Mouse (Mus musculus) right cerebral cortex, postnatal 10 days (tissue): ENCODE measurements around the gene Rab26.

Source experiments
- DNase-seq, 2 experiments: peaks; one replicate each; pipeline ENCODE4 v3.0.0; 2021; ENCODE audit warnings: low spot score in 2 of 2

Gene Rab26

DNA sequence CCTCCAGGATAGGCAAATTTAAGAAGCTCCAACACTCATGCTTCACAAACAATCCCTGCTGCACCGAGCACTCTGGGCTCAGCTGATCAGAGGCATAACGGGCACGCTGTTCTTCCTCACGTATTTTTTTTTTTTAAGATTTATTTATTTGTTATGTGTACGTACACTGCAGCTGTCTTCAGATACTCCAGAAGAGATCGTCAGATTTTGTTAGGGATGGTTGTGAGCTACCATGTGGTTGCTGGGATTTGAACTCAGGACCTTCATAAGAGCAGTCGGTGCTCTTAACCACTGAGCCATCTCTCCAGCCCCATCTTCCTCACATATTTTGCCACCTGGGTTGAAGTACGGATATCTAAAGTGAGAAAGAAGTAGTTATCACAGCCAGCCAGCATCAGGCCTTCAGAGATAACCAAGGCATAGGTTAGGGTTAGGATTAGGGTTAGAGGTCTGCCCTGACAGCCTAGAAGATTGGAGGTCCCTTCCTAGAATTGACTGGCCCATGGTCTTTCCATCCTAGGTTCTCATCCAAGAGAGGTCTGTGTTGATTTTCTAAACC lies at the start of gene Rab26:
Gene Rab26, minus strand, starts transcription at position 51 of the 559 bp plus-strand sequence.
- DNase-seq, result no peak

DNA sequence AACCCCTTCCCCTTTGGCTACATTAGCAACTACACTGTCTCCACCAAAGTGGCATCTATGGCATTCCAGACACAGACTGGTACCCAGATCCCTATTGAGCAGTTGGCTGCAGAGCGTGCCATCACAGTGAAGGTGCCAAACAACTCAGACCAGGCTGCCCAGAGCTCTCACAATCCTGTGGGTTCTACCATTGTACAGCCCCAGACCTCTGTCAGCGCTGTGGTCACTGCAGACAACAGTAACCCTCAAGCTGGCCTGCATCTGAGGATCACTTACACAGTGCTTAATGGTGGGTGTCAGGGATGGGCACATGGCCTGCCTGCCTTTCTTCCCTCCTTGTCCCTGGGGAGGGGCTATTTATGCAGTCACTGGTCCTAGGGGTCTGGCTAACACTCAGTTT lies 46.3 kb upstream of the Rab26 start:
- no peak for DNase-seq

DNA sequence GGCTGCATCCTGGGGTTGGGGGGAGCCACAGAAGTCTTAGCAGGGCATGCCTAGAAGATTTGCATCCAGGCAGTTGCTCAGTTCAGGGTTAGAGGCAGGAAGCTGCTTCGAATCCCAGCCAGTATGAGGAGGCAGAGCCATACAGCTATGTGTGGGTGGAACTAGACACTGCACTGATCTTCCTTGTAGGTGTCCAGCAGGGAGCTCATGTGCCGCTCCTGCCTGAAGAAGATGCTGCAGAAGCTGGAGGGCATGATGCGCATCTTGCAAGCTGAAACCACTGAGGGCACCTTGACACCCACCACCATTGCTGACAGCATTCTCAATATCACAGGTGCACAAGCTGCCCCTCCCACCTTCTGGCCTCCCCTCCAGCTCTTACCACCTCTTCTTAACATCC lies 45.5 kb upstream of the Rab26 start:
- no peak for DNase-seq

DNA sequence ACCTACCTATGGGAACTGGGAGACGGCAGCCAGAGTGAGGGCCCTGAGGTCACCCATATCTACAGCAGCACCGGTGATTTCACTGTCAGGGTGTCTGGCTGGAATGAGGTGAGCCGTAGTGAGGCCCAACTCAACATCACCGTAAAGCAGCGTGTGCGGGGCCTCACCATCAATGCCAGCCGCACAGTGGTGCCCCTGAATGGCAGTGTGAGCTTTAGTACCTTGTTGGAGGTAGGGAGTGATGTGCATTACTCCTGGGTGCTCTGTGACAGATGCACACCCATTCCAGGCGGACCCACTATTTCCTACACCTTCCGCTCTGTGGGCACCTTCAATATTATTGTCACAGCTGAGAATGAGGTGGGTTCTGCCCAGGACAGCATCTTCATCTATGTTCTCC lies 39.8 kb upstream of the Rab26 start:
- DNase-seq, result no peak

DNA sequence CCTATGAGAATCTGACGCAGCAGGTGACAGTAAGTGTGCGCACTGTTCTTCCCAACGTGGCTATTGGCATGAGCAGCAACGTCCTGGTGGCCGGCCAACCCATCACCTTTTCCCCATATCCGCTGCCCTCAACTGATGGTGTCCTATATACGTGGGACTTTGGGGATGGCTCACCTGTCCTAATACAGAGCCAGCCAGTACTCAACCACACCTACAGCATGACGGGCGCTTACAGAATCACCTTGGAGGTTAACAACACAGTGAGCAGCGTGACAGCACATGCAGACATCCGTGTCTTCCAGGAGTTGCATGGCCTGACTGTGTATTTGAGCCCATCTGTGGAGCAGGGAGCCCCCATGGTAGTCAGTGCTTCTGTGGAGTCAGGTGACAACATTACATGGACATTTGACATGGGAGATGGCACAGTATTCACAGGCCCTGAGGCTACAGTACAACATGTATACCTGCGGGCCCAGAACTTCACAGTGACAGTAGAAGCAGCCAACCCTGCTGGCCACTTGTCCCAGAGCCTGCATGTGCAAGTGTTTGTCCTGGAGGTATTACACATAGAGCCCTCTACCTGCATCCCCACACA lies 38.7 kb upstream of the Rab26 start:
- DNase-seq, result no peak

DNA sequence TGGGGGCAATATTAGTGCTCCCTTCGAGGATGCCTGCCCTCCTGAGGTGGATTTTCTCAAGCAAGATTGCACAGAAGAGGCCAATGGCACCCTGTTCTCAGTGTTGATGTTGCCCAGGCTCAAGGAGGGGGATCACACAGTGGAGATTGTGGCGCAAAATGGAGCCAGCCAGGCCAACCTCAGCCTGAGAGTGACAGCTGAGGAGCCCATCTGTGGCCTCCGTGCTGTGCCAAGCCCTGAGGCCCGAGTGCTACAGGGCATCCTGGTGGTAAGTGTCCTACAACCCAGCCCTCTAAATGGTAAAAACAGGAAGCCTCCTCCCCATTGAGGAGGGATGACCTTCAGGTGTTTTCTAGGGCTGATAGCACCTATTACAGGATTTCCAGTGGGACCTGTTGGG lies 35.8 kb upstream of the Rab26 start:
- DNase-seq, result no peak

DNA sequence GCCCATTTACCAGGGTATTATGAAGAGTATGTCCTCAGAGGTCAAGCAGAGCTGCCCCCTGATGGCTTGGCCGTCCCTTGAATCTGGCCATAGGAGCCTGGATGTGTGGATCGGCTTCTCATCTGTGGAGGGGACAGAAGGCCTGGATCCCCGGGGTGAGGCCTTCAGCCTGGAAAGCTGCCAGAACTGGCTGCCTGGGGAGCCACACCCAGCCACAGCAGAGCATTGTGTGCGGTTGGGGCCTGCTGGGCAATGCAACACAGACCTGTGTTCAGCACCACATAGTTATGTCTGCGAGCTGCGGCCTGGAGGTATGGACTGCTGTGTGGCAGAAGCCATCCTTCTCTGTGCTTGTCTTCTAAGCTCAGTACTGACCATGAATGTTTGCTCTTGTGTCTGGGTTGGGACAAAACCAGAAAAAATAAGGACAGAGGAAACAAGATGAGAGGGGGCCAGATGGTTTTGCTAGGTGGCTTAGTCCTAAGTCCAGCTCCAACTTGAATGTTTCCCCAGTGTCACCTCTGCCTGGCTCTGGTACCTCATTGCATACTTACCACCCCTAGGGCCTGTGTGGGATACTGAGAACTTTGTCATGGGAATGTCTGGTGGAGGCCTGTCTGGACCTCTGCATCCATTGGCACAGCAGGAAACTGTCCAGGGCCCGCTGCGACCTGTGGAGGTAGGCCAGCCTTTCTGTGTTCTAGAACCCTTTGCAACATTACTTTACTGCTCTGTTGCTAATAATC lies 33.2 kb upstream of the Rab26 start:
- DNase-seq, result no peak

DNA sequence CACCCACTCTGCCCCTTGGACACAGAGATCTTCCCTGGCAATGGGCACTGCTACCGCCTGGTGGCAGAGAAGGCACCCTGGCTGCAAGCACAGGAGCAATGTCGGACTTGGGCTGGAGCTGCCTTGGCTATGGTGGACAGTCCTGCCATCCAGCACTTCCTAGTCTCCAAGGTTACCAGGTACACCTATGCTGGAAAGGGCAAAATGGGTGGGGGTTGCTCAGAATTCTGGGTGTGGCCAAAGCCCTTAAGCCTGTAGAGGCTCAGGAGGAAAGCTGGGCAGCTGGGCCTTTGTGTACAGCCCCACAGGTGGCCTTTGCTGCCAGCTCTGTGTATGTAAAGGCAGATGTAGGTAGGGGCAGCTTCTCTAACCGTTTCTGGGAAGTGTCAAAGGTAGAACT lies 31.8 kb upstream of the Rab26 start:
- DNase-seq, result no peak

DNA sequence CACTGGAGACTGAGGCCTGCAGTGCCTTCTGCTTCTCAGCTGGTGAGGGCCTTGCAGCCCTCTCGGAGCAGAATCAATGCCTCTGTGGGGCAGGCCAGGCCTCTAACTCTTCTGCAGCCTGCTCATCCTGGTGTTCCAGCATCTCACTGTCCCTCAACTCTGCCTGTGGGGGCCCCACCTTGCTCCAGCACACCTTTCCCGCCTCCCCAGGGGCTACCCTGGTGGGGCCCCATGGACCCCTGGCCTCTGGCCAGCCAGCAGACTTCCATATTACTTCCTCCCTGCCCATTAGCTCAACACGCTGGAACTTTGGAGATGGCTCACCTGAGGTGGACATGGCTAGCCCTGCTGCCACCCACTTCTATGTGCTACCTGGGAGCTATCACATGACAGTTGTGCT lies 31.1 kb upstream of the Rab26 start:
- DNase-seq, result no peak

DNA sequence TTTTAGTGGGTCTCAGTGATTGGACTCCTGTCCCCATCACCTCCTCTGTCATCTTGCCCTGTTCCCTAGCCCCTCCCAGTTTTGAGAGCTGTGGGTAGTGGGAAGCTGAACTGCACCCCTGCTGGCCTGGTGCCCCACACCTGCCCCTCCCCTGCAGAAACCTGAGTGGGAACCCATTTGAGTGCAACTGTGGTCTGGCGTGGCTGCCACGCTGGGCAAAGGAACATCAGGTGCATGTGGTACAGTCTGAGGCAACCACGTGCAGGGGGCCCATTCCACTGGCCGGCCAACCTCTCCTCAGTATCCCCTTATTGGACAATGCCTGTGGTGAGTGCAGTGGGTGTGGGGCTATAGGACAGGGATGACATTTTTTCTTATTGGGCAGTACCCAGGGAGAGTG lies 30.4 kb upstream of the Rab26 start:
- no peak for DNase-seq

DNA sequence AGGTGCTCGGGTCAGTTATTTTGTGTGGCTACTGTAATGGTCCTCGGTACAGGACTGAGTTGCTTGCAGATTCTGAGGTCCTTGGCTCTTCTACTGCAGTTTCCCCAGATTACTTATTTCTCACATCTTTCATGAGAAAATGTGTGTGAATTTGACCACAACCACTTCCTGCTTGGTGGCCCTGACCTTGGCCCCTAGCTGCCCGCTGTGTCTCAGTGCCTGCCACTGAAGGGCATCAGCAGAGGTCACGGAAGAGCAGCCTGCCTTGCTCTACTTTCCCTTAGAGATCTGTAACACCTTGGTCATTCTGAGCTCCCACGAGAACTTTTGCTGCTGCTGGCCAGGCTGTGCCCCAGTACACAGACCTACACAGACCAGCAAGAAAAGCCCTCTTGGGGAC lies 29.6 kb upstream of the Rab26 start:
- DNase-seq, result no peak

DNA sequence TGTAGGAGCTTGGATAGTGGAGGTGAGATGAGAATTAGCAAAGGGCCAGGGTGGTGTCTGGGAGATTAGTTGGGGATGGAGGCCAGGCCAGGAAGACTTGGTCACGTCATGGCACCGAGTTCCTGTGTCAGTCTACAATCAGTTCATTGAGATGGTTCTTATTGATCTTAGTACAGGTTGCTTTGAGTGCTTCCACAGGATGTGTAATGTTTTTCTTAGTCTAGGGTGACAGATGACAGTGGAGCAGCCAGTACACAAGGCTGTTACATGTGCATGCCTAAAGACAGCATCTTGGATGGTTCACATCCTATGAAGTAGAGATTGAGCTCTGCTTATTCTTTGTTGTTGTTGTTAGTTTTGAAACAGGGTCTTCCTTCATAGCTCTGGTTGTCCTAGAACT lies 27.6 kb upstream of the Rab26 start:
- DNase-seq, result no peak

DNA sequence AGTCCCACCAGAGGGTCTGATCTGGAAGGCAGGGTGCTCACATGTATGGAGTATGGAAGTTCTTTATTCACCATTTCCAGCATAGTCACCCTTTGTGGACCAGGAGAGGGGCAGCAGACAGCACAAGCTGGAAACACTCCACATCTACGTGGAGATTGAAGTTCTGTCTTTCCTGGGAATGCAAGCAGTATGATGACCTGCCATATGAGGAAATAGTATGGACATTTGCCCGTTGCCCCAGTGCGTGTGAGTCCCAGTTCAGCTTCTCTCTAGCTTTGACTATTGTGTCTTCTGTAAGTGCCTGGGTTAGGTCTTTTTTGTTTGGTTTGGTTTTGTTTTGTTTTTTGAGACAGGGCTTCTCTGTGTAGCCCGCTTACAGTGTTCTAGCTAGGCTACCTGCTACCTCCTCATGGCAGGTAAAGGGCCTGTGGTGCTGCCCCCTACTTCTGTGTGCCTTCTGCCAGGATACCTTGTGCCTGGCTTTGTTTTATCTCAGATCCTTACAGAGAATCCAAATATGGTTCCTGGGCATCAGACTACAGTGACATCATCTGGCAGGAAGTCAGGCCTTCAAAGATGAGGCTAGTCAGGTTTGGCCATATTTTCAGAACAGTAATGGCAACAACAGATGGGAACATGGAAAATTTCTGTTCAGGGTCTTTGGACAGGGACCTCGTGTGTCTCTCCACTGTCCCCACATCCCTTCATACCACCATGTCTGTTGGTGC lies 26.5 kb upstream of the Rab26 start:
- DNase-seq, result no peak

DNA sequence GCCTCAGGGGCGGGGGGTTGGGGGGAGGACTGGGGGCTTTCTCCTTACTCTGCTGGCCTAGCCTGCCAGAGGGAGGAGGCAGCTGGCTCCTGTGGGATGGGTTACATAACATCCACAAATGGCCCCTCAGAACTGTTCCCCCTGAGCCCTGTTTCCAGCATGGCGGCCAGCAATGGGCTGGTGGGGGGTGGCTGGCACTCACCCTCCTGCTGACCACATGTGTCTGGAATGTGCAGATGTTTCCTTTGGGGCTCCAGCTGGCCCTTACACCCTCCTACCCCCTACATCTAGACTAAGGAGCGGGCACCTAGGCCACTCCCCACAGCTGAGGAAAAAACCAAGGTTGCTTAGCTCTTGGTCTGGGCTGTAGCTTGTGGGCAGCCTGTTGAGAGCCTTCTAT lies 25.1 kb upstream of the Rab26 start:
- no peak for DNase-seq

DNA sequence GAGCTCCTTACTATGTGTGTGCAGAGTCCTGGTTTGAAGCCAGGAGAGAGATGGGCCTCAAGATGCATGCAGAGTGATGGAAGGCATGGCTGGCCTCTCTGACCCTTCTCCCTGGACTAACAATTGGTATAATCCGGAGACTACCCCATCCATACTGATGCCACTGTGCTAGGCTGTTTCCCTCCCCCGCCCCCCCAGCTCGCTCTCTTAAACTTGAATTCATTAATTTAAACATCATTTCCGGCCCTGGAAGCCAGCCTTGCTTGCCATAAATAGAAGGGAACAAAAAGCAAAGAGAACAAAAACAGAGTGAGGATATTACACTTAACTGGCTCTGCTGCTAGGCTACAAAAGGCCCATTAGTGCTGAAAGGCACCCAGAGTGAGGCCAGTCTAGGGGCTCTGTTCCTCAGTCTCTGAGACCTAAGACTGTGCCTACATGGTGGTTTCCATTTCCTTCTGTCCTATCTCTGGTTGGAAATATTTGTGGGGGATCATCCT lies 24.6 kb upstream of the Rab26 start:
- DNase-seq, result no peak

DNA sequence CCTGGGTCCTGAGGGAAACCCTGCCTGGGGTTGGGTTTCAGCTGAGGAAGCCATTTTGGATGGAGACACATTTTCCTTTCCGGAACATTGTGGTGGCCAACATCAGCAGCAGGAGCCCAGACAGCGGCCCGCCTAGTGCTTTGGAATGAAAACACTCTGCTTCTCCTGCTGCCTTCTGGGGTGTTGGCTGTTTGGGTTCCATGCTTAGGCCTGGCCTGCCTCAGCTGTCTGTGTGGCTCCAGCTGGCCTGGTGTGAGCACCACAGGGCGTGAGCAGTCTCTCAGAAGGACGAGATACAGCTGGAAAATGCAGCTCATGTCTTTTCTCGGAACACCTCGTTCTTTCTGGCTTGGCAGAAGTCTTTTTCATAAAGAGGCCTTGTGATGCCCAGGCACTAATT lies 23.1 kb upstream of the Rab26 start:
- DNase-seq, result no peak

DNA sequence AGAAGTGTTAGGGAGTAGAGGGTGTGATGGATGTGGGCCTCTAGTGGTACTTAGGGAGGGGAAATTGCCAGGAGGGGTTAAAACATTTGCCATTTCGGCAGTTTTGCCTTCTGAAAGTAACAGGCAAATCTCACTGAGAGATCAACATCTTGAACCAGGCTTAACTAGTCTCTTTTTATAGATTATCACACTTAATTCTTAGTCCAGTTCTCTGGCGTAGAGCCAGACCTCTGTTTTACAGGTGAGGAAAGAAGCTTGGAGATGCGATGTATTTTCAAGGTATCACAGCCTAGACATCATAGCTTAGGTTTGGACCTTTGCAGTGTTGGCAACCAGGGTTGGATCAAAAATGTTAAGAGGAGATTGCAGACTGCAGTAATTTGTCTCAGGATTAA lies 17.0 kb upstream of the Rab26 start:
- no peak for DNase-seq

DNA sequence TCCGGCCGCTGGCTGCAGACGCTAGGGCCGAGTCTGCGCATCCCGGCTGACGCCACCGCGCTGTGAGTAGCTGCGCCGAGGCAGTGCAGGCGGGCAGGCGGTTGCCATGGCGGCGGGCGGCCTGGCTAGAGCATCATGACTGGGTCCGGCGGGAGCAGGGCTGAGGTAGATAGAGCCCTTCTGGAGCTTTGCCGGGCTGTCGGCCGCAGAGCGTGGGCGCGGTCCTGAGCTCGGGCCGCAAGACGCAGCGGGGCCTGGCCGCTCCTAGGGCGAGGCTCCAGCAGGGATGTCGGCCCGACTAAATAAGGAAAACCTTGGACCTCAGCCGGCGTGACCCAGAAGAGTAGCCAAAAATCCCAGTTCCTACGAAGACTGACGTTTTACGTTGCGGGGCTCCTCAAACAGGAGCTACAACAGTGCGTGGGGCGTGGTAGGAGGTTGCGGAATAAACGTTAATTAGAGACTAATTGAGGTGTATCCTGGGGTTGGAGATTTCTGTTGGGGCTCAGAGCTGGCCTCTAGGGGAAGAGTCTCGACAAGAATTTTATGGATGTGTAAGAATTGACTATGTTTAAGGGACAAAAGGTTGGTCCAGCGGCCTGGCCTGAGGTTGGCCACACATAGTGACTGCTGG lies 16.5 kb upstream of the Rab26 start:
- peak; percentile 88 to 91 for DNase-seq

DNA sequence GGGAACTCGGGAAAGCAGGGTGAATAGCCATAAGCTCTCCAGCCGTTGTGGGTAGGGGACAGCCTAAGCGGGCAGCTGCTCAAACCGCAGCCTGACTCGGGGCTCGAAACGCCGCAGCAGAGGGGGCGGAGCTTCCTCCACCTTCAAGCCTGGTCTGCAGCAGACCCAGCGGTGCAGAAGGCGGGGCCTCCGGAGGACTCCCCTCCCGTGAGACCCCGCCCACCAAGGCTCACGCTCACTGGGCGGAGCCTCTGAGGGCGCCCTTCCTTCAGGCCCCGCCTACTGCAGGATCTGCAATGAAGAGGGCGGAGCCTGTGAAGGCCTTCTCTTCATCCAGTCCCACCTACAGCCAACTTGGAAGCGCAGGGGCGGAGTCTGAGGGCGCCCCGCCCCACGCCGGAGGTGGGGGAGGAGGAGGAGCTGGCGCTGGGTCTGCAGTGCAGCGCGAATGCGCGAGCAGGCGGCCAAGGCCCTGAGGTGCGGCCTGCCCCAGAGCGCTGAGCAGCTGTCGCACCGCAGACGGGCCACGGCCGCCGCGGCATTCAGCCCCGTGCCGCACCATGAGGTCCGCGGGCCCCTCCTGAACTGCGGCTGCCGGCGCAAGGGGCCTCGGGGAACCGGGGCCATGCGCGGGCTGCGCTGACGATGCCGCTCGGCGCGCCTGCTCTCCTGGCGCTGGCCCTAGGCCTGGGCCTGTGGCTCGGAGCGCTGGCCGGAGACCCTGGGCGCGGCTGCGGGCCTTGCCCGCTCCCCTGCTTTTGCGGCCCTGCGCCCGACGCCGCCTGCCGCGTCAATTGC lies 15.8 kb upstream of the Rab26 start, which contains the start of gene Pkd1:
Gene Pkd1, plus strand, starts transcription at position 217 of the 798 bp plus-strand sequence.
- DNase-seq, result peak; percentile 99

DNA sequence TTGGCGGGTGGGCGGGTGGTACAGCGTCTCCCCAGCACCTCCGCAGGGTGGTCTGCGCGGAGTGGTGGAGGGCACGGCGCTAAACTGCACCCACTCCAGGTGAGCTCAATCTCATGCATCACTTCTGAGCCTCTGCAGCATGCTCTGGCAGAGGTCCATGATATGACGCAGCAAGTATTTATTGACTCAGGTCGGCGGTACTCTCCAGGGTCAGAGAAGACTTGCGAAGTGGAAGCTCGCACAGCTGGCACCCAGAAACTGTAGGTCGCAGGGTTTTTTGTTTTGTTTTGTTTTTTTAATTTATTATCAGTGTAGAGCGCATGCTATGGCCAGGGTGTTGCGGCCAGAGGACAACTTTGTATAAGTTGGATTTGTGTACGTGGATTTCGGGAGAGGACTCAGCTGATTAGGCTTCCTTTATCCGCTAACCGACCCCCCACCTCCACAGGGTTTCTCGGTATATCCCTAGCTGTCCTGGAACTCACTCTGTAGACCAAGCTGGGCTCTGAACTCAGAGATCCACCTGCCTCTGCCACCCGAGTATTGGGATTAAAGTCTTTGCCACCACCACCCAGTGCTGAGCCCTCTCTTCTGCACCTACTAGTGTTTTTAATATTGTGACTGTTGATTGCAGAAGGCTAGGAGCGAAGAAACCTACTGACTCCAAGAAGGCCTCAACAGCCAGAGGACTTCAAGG lies 15.1 kb upstream of the Rab26 start:
- DNase-seq, result peak in 1 of 2 experiments; percentile 76

DNA sequence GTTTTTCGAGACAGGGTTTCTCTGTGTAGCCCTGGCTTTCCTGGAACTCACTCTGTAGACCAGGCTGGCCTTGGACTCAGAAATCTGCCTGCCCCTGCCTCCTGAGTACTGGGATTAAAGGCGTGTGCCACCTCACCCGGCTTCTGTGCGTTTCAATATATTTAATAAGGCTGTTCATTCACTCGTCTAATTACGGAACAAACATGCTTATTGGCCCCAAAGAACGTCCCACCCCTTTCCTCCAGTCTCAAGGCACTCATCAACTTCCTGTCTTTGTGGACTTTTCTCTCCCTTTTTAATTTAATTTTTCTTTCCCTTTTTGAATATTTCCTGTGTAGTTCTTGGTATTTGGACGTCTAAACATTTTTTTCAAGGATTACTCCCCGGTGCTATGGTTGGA lies 14.4 kb upstream of the Rab26 start:
- DNase-seq, result no peak
